Mouse (Mus musculus): ENCODE measurements around the gene Anxa11.
"Not testable (repeated sequence)": the region's sequence is repeated elsewhere in the genome, so short reads cannot be mapped to it uniquely, and the experiment has no call there.

The Anxa11 gene

GRCm38 (mm10) chr14:25841579-25841978 is 377 bp upstream of the Anxa11 start:
- DNase-seq (ENCODE audit: low spot score): no peak

- DNase-seq (ENCODE audit: low spot score): no peak
These were observed 690 bp downstream of the Anxa11 start for GRCm38 (mm10) chr14:25842688-25843003.

- no peak for DNase-seq (ENCODE audit: low spot score)
These were observed 2.4 kb downstream of the Anxa11 start for GRCm38 (mm10) chr14:25844372-25844771.

GRCm38 (mm10) chr14:25845832-25846383 is 4.0 kb downstream of the Anxa11 start:
- DNase-seq (ENCODE audit: low spot score): no peak

- DNase-seq (ENCODE audit: low spot score): no peak
These were observed 4.6 kb downstream of the Anxa11 start for GRCm38 (mm10) chr14:25846516-25846915.

- no peak for DNase-seq (ENCODE audit: low spot score)
These were observed 5.7 kb downstream of the Anxa11 start for GRCm38 (mm10) chr14:25847660-25848059.

- DNase-seq (ENCODE audit: low spot score): no peak
These were observed 6.3 kb downstream of the Anxa11 start for GRCm38 (mm10) chr14:25848237-25848636.

GRCm38 (mm10) chr14:25848708-25849107 is 6.8 kb downstream of the Anxa11 start:
- not testable (repeated sequence) for DNase-seq (ENCODE audit: low spot score)

- no peak for DNase-seq (ENCODE audit: low spot score)
These were observed 8.5 kb downstream of the Anxa11 start for GRCm38 (mm10) chr14:25850433-25850832.

- DNase-seq (ENCODE audit: low spot score): no peak
These were observed 9.2 kb downstream of the Anxa11 start for GRCm38 (mm10) chr14:25851189-25851588.

GRCm38 (mm10) chr14:25852121-25852561 is 10.2 kb downstream of the Anxa11 start:
- no peak for DNase-seq (ENCODE audit: low spot score)

- DNase-seq (ENCODE audit: low spot score): no peak
These were observed 11.3 kb downstream of the Anxa11 start for GRCm38 (mm10) chr14:25853295-25853694.

- DNase-seq (ENCODE audit: low spot score): no peak
These were observed 11.9 kb downstream of the Anxa11 start for GRCm38 (mm10) chr14:25853717-25854452.

GRCm38 (mm10) chr14:25855241-25855885 is 13.4 kb downstream of the Anxa11 start:
- DNase-seq (ENCODE audit: low spot score): no peak

GRCm38 (mm10) chr14:25857168-25857621 is 15.2 kb downstream of the Anxa11 start:
- no peak for DNase-seq (ENCODE audit: low spot score)

- DNase-seq (ENCODE audit: low spot score): no peak
These were observed 16.0 kb downstream of the Anxa11 start for GRCm38 (mm10) chr14:25857940-25858339.

- no peak for DNase-seq (ENCODE audit: low spot score)
These were observed 20.0 kb downstream of the Anxa11 start for GRCm38 (mm10) chr14:25861771-25862530.

- DNase-seq (ENCODE audit: low spot score): no peak
These were observed 21.8 kb downstream of the Anxa11 start for GRCm38 (mm10) chr14:25863721-25864120.

- no peak for DNase-seq (ENCODE audit: low spot score)
These were observed 23.3 kb downstream of the Anxa11 start for GRCm38 (mm10) chr14:25865251-25865650.

- DNase-seq (ENCODE audit: low spot score): no peak
These were observed 24.4 kb downstream of the Anxa11 start for GRCm38 (mm10) chr14:25866384-25866783.

- DNase-seq (ENCODE audit: low spot score): peak; percentile 67
These were observed 24.9 kb downstream of the Anxa11 start for GRCm38 (mm10) chr14:25866832-25867231.

GRCm38 (mm10) chr14:25867834-25868233 is 25.9 kb downstream of the Anxa11 start:
- no peak for DNase-seq (ENCODE audit: low spot score)

- no peak for DNase-seq (ENCODE audit: low spot score)
These were observed 26.8 kb downstream of the Anxa11 start for GRCm38 (mm10) chr14:25868706-25869105.

All from ovary, postnatal 36 days (tissue).